Mouse (Mus musculus) olfactory bulb, adult 2 months (tissue): ENCODE results near the gene Fkbp3.

Source experiments
- CTCF ChIP-seq: fragments of 200-500 bp; IDR thresholded peaks from 2 replicates; pipeline ENCODE4 v1.5.1; 2012; ENCODE audit warnings: low read depth, mild to moderate bottlenecking, low read length, moderate library complexity; ENCODE audit not compliant: insufficient read depth
- POLR2A ChIP-seq: fragments of 200-500 bp; IDR thresholded peaks from 2 replicates; pipeline ENCODE4 v1.6.1; 2012; ENCODE audit warnings: mild to moderate bottlenecking, low read depth, low read length, moderate library complexity; ENCODE audit not compliant: insufficient read depth

GRCm38 (mm10) chr12:65075085-65075732 lies 1.4 kb upstream of the Fkbp3 start, which contains the start of gene Fancm:
- TF ChIP-seq CTCF (no peak), POLR2A (peak; percentile 71; the same call in 1 of the 2 replicates)
